Mouse (Mus musculus): ENCODE results near the gene Vstm2a. TPM values are rescaled to one million over a fixed set of nuclear protein-coding genes. Genes with fewer than 3 reads are reported as not detected.
A peak's percentile ranks its signal among the peaks of the same experiment; 100 is the strongest.

The Vstm2a gene
- 64.5 and 69.0 TPM in 2 replicates for polyA plus RNA-seq (2015; fragmentation: Nextera tagmentation; extraction: Ambion mirVana)

DNA sequence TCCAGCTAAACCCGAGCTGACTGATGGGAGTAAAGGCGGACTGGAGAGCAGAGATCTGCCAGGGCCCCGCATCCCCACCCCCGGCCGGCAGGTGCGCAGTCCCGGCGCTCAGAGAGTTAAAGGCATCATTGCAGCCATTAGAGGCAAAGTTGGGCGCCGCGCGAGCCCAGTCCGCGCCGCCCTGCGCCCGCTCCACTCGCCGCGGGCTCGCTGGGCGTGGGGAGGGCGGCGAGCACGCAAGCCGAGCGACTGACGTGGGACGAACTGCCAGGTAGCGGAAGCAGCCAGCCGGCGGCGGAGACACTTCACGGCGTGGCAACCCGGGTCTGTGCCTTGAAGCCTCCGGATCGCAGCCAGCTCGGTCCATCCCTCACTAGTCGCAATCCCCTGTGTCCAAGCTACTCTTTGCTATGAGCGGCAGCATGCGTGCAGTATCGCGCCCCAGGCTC, at the start of gene Vstm2a:
Gene Vstm2a (plus strand): TSS at position 252 of the 449 bp plus-strand sequence.
- Histone ChIP-seq H3K4me3 (peak within 1 kb of the TSS; percentile 62), H3K9me3 (no peaks in the 10 kb centered on the region), H3K27me3 (replicated peaks) (no peaks in the 10 kb centered on the region), H3K27ac (peak within 1 kb of the TSS; percentile 87), H3K36me3 (replicated peaks) (no peaks in the 10 kb centered on the region), H3K9ac (peak within 1 kb of the TSS; percentile 79), H3K4me1 (peaks cover 12% of the 10 kb centered on the region), H3K4me2 (peak within 1 kb of the TSS; percentile 67)
- WGBS = under 1% methylated on average over 44 of the region's 44 CpGs
- peak; percentile 89 for ATAC-seq (replicated peaks)

DNA sequence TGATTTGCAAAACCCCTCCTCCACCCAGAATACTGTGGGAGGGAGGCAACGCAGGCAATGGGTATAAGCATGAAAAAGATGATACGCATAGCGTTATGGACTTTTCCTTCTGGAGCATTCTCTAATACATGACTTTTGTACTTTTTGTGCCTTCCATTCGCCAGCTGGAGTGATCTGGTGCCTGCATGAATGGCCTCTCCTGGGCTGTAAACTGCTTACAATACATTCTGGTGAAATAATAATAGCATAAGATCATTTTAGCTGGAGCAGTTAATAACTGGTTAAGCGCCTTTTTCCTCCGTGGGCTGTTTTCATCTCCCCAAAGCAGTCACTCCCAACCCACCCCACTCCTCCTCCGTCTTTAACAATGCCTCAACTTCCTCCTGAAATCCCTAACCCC, 513 bp upstream of the Vstm2a start:
- Histone ChIP-seq H3K9ac (peak overlapping the region; percentile 79), H3K9me3 (no peaks in the 10 kb centered on the region), H3K36me3 (replicated peaks) (no peaks in the 10 kb centered on the region), H3K4me2 (peak overlapping the region; percentile 67), H3K4me3 (peak overlapping the region; percentile 62), H3K4me1 (peaks cover 12% of the 10 kb centered on the region), H3K27ac (peak overlapping the region; percentile 87), H3K27me3 (replicated peaks) (no peaks in the 10 kb centered on the region)
- 9% methylated on average over 7 of the region's 7 CpGs for WGBS
- peak; percentile 9 for ATAC-seq (replicated peaks)

- peaks cover 12% of the 10 kb centered on the region for H3K4me1 ChIP-seq
- WGBS = 7% methylated on average over 1 of the region's 1 CpGs
- no peaks in the 10 kb centered on the region for H3K9me3 ChIP-seq
- H3K9ac ChIP-seq = peak overlapping the region; percentile 79
- peak overlapping the region; percentile 62 for H3K4me3 ChIP-seq
- no peaks in the 10 kb centered on the region for H3K27me3 ChIP-seq (replicated peaks)
- peak overlapping the region; percentile 87 for H3K27ac ChIP-seq
- peak overlapping the region; percentile 67 for H3K4me2 ChIP-seq
- peak; percentile 16 for ATAC-seq (replicated peaks)
- H3K36me3 ChIP-seq (replicated peaks) = no peaks in the 10 kb centered on the region
Measured at GRCm38 (mm10) chr11:16258300-16258699, 776 bp downstream of the Vstm2a start.

DNA sequence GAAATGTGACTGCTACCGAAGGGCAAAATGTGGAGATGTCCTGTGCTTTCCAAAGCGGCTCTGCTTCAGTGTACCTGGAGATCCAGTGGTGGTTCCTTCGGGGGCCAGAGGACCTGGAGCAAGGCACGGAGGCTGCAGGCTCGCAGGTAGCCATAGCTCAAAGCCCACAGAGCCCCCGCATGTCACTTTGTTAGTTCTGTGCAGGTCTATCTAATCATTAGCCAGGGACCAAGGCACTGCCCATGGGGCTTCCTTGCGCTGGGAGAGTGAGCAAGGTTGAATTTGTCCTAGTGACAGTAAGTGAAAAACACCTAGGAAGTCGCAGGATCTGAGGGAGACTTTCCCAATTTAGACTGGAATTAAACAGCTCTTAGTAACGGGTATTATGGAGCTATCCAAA, 2.4 kb downstream of the Vstm2a start:
- peak overlapping the region; percentile 79; the same call in 1 of the 2 replicates for H3K9ac ChIP-seq
- peak overlapping the region; percentile 67 for H3K4me2 ChIP-seq
- peaks cover 12% of the 10 kb centered on the region for H3K4me1 ChIP-seq
- H3K4me3 ChIP-seq = peak overlapping the region; percentile 62
- no peaks in the 10 kb centered on the region for H3K36me3 ChIP-seq (replicated peaks)
- ATAC-seq (replicated peaks) = no peak
- H3K27ac ChIP-seq = no peak overlapping the region
- no peaks in the 10 kb centered on the region for H3K9me3 ChIP-seq
- H3K27me3 ChIP-seq (replicated peaks) = no peaks in the 10 kb centered on the region
- WGBS = 27% methylated on average over 9 of the region's 9 CpGs

GRCm38 (mm10) chr11:16260764-16261578, 3.4 kb downstream of the Vstm2a start:
- Histone ChIP-seq H3K36me3 (replicated peaks) (no peaks in the 10 kb centered on the region), H3K4me3 (peak overlapping the region; percentile 62), H3K9me3 (no peaks in the 10 kb centered on the region), H3K4me1 (peaks cover 12% of the 10 kb centered on the region), H3K9ac (peak overlapping the region; percentile 45), H3K27me3 (replicated peaks) (no peaks in the 10 kb centered on the region), H3K4me2 (peak overlapping the region; percentile 67), H3K27ac (0 out of 2 replicates have a peak overlapping the region, but pooled peaks have one; percentile 20)
- peak; percentile 76 for ATAC-seq (replicated peaks)
- WGBS = under 1% methylated on average over 40 of the region's 40 CpGs

DNA sequence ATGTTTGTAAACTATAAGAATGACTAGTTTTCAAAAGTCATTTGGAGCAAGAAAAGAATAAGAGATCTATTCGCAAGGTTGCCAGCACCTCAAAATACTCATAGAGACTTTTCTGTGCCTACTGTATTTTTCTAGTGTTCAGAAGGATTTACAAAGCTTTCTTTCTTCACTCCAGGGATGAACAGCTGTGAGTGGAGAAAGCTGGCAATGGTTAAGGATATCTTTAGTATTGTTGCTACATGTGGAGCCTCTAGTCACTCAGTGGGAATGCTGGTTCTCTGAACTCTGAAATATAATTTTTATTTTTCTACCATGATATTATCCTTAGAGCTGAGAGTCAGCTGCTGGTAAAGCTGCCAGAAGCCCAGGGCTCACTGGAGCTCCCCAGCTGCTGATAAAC, 10.9 kb downstream of the Vstm2a start:
- Histone ChIP-seq H3K36me3 (replicated peaks) (no peaks in the 10 kb centered on the region), H3K27me3 (replicated peaks) (no peaks in the 10 kb centered on the region), H3K4me1 (no peaks in the 10 kb centered on the region), H3K4me3 (no peak overlapping the region), H3K27ac (no peak overlapping the region), H3K4me2 (no peak overlapping the region), H3K9me3 (no peaks in the 10 kb centered on the region), H3K9ac (no peak overlapping the region)
- 96% methylated on average over 1 of the region's 1 CpGs for WGBS
- ATAC-seq (replicated peaks) = no peak

- no peaks in the 10 kb centered on the region for H3K27me3 ChIP-seq (replicated peaks)
- H3K27ac ChIP-seq = no peak overlapping the region
- H3K4me2 ChIP-seq = no peak overlapping the region
- no peak for ATAC-seq (replicated peaks)
- no peaks in the 10 kb centered on the region for H3K9me3 ChIP-seq
- H3K4me1 ChIP-seq = no peaks in the 10 kb centered on the region
- WGBS = 85% methylated on average over 1 of the region's 1 CpGs
- no peak overlapping the region for H3K9ac ChIP-seq
- H3K36me3 ChIP-seq (replicated peaks) = no peaks in the 10 kb centered on the region
- H3K4me3 ChIP-seq = no peak overlapping the region
Measured at GRCm38 (mm10) chr11:16290381-16290780, 32.9 kb downstream of the Vstm2a start.

DNA sequence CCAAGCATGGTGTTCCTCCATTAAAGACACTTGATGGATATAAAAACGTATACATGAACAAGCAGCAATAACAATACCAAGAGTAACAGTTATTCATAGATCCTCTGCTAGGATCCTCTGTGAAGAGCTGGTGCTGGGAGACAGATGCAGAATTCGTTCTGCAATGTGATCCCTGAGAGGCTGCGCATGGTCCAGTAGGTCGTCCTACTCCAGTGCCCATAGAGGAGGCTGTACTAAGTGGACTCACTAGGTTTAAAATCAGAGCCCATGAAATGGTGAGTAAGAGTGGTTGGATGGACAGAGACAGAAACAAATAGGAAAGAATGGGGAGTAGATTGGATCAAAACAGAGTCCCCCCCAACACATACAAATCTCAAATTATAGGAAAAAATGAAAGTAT, 35.4 kb downstream of the Vstm2a start:
- Histone ChIP-seq H3K4me3 (no peak overlapping the region), H3K4me1 (no peaks in the 10 kb centered on the region), H3K9ac (no peak overlapping the region), H3K36me3 (replicated peaks) (no peaks in the 10 kb centered on the region), H3K9me3 (no peaks in the 10 kb centered on the region), H3K4me2 (no peak overlapping the region), H3K27ac (no peak overlapping the region), H3K27me3 (replicated peaks) (no peaks in the 10 kb centered on the region)
- WGBS = 81% methylated on average over 4 of the region's 4 CpGs
- ATAC-seq (replicated peaks) = no peak

DNA sequence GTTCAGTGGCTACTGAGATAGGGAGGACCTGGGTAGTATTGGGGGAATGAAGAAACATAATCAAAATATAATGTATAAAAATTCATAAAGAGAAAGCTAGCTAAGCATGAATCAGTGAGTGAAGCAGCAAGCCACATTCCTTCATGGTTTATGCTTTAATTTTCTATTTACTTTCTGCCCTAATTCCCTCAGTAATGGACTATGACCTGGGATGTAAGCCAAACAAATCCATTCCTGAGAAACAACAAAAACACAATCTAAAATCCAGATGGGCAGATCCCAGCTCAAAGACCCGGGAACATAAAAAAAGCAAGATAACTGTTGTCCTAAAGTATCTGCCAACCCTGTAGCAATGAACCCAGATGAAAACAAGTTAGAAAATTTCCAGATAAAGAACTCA, 39.0 kb downstream of the Vstm2a start:
- Histone ChIP-seq H3K36me3 (replicated peaks) (no peaks in the 10 kb centered on the region), H3K27ac (no peak overlapping the region), H3K4me3 (no peak overlapping the region), H3K4me1 (peaks cover 13% of the 10 kb centered on the region), H3K4me2 (no peak overlapping the region), H3K27me3 (replicated peaks) (no peaks in the 10 kb centered on the region), H3K9ac (no peak overlapping the region), H3K9me3 (no peaks in the 10 kb centered on the region)
- no peak for ATAC-seq (replicated peaks)
- WGBS = 64% methylated on average over 1 of the region's 1 CpGs

GRCm38 (mm10) chr11:16299492-16299891, 42.0 kb downstream of the Vstm2a start:
- peaks cover 13% of the 10 kb centered on the region for H3K4me1 ChIP-seq
- H3K4me3 ChIP-seq = no peak overlapping the region
- peak overlapping the region; percentile 45; the same call in 1 of the 2 replicates for H3K27ac ChIP-seq
- H3K27me3 ChIP-seq (replicated peaks) = no peaks in the 10 kb centered on the region
- no peak overlapping the region for H3K4me2 ChIP-seq
- peak; percentile 83 for ATAC-seq (replicated peaks)
- H3K9me3 ChIP-seq = no peaks in the 10 kb centered on the region
- H3K9ac ChIP-seq = no peak overlapping the region
- H3K36me3 ChIP-seq (replicated peaks) = no peaks in the 10 kb centered on the region
- WGBS = 42% methylated on average over 1 of the region's 1 CpGs

DNA sequence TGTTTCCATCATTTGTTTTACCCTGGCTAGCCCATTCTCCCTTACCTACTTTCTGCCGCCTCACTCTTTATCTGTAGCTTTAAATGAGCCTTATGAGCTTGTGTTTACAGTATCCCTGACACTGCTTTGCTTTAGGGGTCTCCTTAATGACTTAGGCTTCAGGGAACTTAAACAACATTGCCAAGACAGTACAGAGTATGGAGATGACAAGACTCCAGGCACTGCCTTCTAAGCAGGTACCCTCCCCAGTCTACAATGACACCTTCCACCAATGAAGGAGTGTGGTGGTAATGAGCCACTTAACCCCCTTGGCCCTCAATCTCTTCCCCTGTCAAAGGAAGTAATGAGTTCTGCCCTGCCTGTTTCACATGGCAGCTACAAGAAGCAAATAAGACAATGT, 42.4 kb downstream of the Vstm2a start:
- Histone ChIP-seq H3K4me1 (peaks cover 13% of the 10 kb centered on the region), H3K9ac (no peak overlapping the region), H3K4me3 (no peak overlapping the region), H3K27ac (peak overlapping the region; percentile 45; the same call in 1 of the 2 replicates), H3K9me3 (no peaks in the 10 kb centered on the region), H3K27me3 (replicated peaks) (no peaks in the 10 kb centered on the region), H3K4me2 (no peak overlapping the region), H3K36me3 (replicated peaks) (no peaks in the 10 kb centered on the region)
- WGBS = 66% methylated on average over 1 of the region's 1 CpGs
- peak; percentile 87 for ATAC-seq (replicated peaks)

DNA sequence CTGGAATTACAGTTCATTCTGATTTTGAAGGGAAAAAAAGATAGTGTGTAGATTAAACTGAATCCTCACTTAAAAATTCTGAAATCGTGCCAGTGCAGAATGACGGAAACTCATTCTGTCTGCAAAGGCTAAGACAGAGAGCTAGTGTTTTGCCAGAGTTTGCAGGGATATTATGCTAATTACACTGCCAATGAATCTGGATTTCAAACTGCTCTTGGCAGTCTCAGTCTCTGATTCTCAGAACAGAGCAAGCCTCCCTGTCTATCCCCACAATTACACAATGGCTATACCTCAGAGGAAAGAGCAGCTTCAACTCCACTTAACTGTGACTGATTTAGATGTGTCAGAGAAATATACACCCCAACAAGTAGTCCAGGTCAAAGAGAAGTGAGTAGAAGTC, 43.2 kb downstream of the Vstm2a start:
- ATAC-seq (replicated peaks) = peak; percentile 73
- Histone ChIP-seq H3K9me3 (no peaks in the 10 kb centered on the region), H3K4me1 (peaks cover 13% of the 10 kb centered on the region), H3K9ac (no peak overlapping the region), H3K4me3 (no peak overlapping the region), H3K27ac (peak overlapping the region; percentile 31), H3K4me2 (no peak overlapping the region), H3K36me3 (replicated peaks) (no peaks in the 10 kb centered on the region), H3K27me3 (replicated peaks) (no peaks in the 10 kb centered on the region)
- 40% methylated on average over 2 of the region's 2 CpGs for WGBS

GRCm38 (mm10) chr11:16315097-16315496, 57.6 kb downstream of the Vstm2a start:
- no peak for ATAC-seq (replicated peaks)

More at GRCm38 (mm10) chr11:16315097-16315496, 57.6 kb downstream of the Vstm2a start:
- Histone ChIP-seq H3K4me2 (no peak overlapping the region), H3K27ac (no peak overlapping the region), H3K36me3 (replicated peaks) (no peaks in the 10 kb centered on the region), H3K27me3 (replicated peaks) (no peaks in the 10 kb centered on the region), H3K4me3 (no peak overlapping the region), H3K9ac (no peak overlapping the region), H3K9me3 (no peaks in the 10 kb centered on the region), H3K4me1 (no peaks in the 10 kb centered on the region)
- WGBS = 80% methylated on average over 2 of the region's 2 CpGs

Measured in midbrain, embryonic 15.5 days (tissue).